Mouse (Mus musculus) brain, embryonic 14.5 days (tissue): ENCODE measurements around the gene Lman2.

Source experiments
- CTCF ChIP-seq: fragments of 200-500 bp; IDR thresholded peaks from 2 replicates; pipeline ENCODE4 v1.5.1; 2012; ENCODE audit warnings: inconsistent platforms, mild to moderate bottlenecking, moderate library complexity, borderline replicate concordance; ENCODE audit not compliant: insufficient read depth, insufficient read length; ENCODE audit errors: extremely low read depth
- POLR2A ChIP-seq: fragments of 200-500 bp; IDR thresholded peaks from 2 replicates; pipeline ENCODE4 v1.6.1; 2012; ENCODE audit warnings: mild to moderate bottlenecking, inconsistent platforms, borderline replicate concordance; ENCODE audit not compliant: poor library complexity, insufficient read depth, insufficient read length, severe bottlenecking; ENCODE audit errors: extremely low read depth

DNA sequence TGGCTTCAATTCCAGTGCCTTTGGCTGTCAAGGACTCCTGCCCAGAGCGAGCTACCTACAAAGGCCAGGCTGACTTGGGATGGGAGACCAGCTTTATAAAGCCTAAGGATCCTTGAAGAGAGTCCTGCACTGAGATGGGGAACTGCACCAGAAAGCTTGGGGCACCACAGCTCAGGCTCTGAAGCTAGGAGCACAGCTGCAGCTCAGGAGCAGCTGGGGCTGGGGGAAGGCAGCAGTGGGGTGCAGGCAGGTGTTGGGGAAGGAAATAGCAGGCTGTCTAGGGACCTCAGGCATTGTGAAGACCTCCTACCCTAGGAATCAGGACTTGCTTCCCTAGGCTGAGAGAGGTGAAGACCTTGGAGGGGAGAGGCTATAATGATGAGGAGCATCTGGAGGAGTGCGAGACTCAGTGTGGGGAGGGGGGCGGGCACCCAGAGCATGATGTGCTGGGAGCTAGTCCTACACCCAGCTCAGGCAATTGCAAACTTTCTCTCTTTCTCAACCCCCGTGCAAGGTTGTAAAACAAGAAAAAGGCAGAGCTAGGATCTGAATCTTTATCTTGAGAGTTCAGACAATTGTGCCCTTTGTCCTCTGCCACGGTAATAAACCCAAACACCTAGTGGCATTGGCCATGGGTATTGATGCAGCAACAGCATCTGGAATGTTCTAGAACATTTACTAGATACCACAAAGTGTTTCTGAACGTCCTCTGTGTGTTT, 11.8 kb upstream of the Lman2 start:
- TF ChIP-seq CTCF: no peak
- TF ChIP-seq POLR2A: no peak
